Mouse (Mus musculus) small intestine, adult 2 months (tissue): ENCODE results near the gene Ldhd. TPM values are rescaled to one million over a fixed set of nuclear protein-coding genes. Genes with fewer than 3 reads are reported as not detected.

Experiments
- H3K27ac ChIP-seq: fragments of 200-500 bp; 2 replicates; pipeline ENCODE4 v1.5.1; 2012; ENCODE audit warnings: low read depth, low read length, control low read depth, inconsistent platforms; ENCODE audit not compliant: insufficient read depth
- H3K27me3 ChIP-seq: fragments of 200-500 bp; 2 replicates; pipeline ENCODE4 v1.6.1; 2012; ENCODE audit warnings: mild to moderate bottlenecking, moderate library complexity, low read length, inconsistent platforms; ENCODE audit not compliant: control insufficient read depth, insufficient read depth
- H3K36me3 ChIP-seq: fragments of 200-500 bp; 2 replicates; pipeline ENCODE4 v1.6.1; 2012; ENCODE audit warnings: mild to moderate bottlenecking, low read length, control low read depth, inconsistent platforms; ENCODE audit not compliant: control insufficient read depth, insufficient read depth
- H3K4me1 ChIP-seq: fragments of 200-500 bp; 2 replicates; pipeline ENCODE4 v1.6.1; 2012; ENCODE audit warnings: low read length, inconsistent platforms, mixed read lengths; ENCODE audit not compliant: control insufficient read depth, insufficient read depth, insufficient read length
- H3K4me3 ChIP-seq: fragments of 200-500 bp; 2 replicates; pipeline ENCODE4 v1.5.1; 2012; ENCODE audit warnings: low read depth, mild to moderate bottlenecking, control low read depth, inconsistent platforms, low read length, moderate library complexity
- CTCF ChIP-seq: fragments of 200-500 bp; IDR thresholded peaks from 2 replicates; pipeline ENCODE4 v1.5.1; 2012; ENCODE audit warnings: low read depth, mild to moderate bottlenecking, control low read depth, inconsistent platforms, low read length, moderate library complexity, mixed read lengths; ENCODE audit not compliant: insufficient replicate concordance, insufficient read length; ENCODE audit errors: extremely low read depth
- POLR2A ChIP-seq: fragments of 200-500 bp; IDR thresholded peaks from 2 replicates; pipeline ENCODE4 v1.6.1; 2012; ENCODE audit warnings: low read depth, mild to moderate bottlenecking, control low read depth, inconsistent platforms, low read length, moderate library complexity
- WGBS: fragments of 180-500 bp; shearing (Covaris S2); methylation state at CpG from one replicate; pipeline ENCODE4 v1.1.7; 2018; 5-methylcytosine and 5-hydroxymethylcytosine counted together
- polyA plus RNA-seq: library from polyadenylated mRNA; depleted of rRNA; stranded (reverse); fragments of >200 nt; gene quantifications from 2 replicates; pipeline ENCODE4 v1.2.3, GENCODE M21; 2012; rRNA removed

The Ldhd gene
- 2.8 and 8.4 TPM in 2 replicates for polyA plus RNA-seq

DNA sequence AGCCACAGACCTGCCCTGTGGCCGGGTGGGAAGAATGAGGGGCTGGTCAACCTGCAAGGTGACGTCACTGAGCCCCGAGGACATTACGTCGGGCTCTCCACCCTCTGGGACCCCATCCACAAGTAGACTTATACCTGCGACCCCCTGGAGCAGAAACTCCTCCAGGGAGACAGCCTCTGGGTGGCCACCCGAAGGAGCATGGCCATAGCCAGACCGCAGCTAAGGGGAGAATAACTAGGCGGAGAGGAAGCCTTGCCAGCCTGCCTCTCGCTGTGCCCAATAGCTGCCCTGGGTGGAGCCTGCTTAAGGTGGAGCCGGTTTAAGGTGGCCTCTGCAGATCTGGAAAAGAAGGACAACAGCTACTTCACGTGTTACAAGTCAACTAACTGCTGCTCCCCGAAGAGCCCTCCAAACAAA is at the start of gene Ldhd:
Gene Ldhd (minus strand): TSS at position 270 of the 417 bp plus-strand sequence.
- 11% methylated on average over 13 of the region's 13 CpGs for whole genome bisulfite sequencing
- peak within 1 kb of the TSS; percentile 62 for H3K4me3 ChIP-seq
- TF ChIP-seq CTCF (no peak), POLR2A (no peak)
- H3K27me3 ChIP-seq: no peaks in the 10 kb centered on the region
- H3K27ac ChIP-seq: no peak within 1 kb of the TSS
- peaks cover 6% of the 10 kb centered on the region for H3K4me1 ChIP-seq
- H3K36me3 ChIP-seq: no peaks in the 10 kb centered on the region

DNA sequence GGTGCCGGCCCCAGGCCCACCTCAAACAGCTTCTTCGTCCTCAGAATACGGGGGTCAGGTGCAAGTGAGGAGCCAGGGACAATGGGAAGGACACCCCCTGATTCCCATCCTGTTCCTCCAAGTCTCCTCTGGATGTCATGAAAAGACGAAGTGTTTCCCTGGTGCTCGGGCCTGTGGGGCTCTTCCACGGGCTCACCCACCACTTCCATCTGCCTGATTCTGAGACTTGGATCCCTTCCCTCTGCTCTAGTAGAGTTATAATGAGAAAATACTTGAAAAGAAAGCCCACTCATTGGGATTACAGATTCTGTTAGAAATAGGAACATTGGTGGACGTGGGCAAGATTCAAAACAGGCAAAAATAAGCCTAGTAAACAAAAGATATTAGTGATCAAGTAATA is 48.7 kb upstream of the Ldhd start:
- Histone ChIP-seq H3K27me3 (no peaks in the 10 kb centered on the region), H3K36me3 (no peaks in the 10 kb centered on the region), H3K4me3 (no peak overlapping the region), H3K27ac (no peak overlapping the region), H3K4me1 (no peaks in the 10 kb centered on the region)
- WGBS: 93% methylated on average over 7 of the region's 7 CpGs
- TF ChIP-seq CTCF (no peak), POLR2A (no peak)

DNA sequence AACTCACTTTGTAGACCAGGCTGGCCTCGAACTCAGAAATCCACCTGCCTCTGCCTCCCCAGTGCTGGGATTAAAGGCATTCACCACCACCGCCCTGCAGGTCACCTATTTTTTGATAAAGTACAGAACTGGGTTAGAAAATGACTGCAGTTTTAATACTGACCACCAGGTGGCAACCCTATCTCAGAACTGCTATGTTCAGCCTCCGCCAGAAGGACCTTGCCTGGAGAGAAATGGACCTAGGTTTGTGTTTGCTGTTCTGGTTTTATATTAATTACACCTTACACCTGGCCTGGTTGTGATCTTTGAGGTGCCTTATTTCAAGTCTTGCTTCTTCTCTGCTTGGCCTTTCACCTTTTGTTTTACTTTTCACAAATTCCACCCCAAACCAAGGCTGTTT is 47.9 kb upstream of the Ldhd start:
- Histone ChIP-seq H3K4me3 (no peak overlapping the region), H3K27me3 (no peaks in the 10 kb centered on the region), H3K27ac (no peak overlapping the region), H3K4me1 (no peaks in the 10 kb centered on the region), H3K36me3 (no peaks in the 10 kb centered on the region)
- 12% methylated on average over 3 of the region's 3 CpGs for WGBS
- TF ChIP-seq POLR2A (no peak), CTCF (peak; percentile 47; the same call in 1 of the 2 replicates)

DNA sequence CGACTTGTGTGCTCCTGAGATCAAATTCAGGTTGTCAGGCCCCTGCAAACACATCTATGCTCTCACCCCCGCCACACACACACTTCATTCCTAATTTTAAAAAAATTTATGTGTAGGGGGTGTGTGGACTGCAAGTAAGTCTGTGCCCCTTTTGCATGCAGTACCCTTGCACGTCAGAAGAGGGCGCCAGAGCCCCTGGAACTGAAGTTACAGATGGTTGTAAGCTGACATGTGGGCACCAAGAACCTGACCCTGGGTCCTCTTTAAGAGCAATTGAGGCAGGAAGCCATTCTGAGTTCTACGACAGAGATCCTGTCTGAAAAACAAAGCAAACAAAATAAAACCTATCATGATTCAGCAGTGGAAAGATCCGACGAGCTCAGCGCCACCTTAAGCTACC is 46.1 kb upstream of the Ldhd start:
- TF ChIP-seq POLR2A (no peak), CTCF (peak; percentile 54; the same call in 1 of the 2 replicates)
- no peak overlapping the region for H3K4me3 ChIP-seq
- H3K27ac ChIP-seq: no peak overlapping the region
- H3K4me1 ChIP-seq: no peaks in the 10 kb centered on the region
- WGBS: 80% methylated on average over 8 of the region's 8 CpGs
- H3K27me3 ChIP-seq: no peaks in the 10 kb centered on the region
- H3K36me3 ChIP-seq: no peaks in the 10 kb centered on the region

DNA sequence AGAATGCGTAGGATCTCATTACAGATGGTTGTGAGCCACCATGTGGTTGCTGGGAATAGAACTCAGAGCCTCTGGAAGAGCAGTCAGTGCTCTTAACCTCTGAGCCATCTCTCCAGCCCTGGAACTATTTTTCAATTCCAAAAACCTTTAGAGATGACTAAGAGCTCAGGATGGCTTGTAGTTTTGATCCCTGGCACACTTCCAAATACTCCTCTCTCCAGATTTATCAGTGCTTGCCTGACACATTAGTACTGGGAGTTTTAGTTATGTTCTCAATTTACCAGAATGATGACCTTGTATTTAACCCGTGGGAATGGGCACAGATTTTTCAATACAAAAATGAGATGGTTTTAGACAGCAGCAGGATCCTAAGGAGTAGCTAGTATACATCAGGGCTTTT is 36.6 kb upstream of the Ldhd start:
- H3K4me1 ChIP-seq: no peaks in the 10 kb centered on the region
- peaks cover 11% of the 10 kb centered on the region for H3K36me3 ChIP-seq
- no peaks in the 10 kb centered on the region for H3K27me3 ChIP-seq
- TF ChIP-seq CTCF (no peak), POLR2A (no peak)
- 84% methylated on average over 2 of the region's 2 CpGs for WGBS
- H3K27ac ChIP-seq: no peak overlapping the region
- H3K4me3 ChIP-seq: no peak overlapping the region

DNA sequence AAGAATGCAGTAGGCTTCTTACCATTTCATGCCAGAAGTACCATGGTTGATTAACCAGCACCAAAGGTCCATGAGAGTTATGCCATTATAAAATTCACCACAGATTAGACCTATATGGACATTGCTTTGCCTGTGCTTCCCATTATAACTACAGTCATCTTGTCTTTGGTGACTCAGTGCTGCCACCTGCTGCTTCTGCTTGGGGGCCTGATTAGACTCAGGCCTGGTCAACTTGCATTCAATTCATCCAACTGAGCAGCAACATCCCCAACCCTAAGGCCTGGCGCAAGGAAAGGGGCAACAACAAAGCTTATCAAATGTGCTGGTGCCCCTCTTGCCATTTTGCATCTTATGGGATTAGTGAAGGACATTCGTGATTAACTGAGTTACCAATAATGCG is 32.3 kb upstream of the Ldhd start:
- Histone ChIP-seq H3K27ac (no peak overlapping the region), H3K4me1 (peaks cover 8% of the 10 kb centered on the region; the same call in 1 of the 2 replicates), H3K27me3 (no peaks in the 10 kb centered on the region), H3K36me3 (no peaks in the 10 kb centered on the region), H3K4me3 (no peak overlapping the region)
- 92% methylated on average over 3 of the region's 3 CpGs for WGBS
- peak; percentile 74; the same call in 1 of the 2 replicates for TF ChIP-seq CTCF
- no peak for TF ChIP-seq POLR2A

DNA sequence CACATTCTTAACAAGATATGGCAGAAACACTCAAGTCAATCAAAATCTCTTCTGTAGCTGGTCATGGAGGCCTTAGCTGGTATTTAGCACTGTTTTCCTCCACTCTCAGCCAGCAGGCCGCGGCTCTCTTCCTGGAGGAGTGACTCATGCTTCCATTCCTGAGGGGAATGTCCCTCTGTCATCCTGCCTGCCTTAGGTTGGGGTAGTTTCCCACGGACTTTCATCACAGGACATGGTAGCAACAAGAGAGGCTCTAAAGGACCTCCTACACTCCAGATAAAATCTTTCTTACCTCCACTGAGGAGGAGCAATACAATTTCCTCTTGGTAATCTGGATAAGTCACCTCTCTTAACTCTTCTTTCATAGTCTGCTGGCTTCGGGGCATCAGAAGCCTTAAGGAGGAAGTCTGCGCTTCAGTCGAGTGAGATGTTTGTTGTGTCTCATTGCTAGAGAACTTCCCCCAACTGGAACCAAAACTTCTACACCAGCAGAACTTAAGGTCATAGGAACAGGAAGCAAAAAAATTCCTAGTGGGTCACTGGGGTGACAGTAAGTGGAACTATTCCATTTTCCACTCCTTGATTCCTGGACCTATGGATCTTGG is 28.7 kb upstream of the Ldhd start:
- no peak for TF ChIP-seq POLR2A
- TF ChIP-seq CTCF: no peak
- peak overlapping the region; percentile 1; the same call in 1 of the 2 replicates for H3K27ac ChIP-seq
- no peaks in the 10 kb centered on the region for H3K27me3 ChIP-seq
- 28% methylated on average over 6 of the region's 6 CpGs for WGBS
- no peaks in the 10 kb centered on the region for H3K36me3 ChIP-seq
- peaks cover 10% of the 10 kb centered on the region; the same call in 1 of the 2 replicates for H3K4me1 ChIP-seq
- H3K4me3 ChIP-seq: no peak overlapping the region

DNA sequence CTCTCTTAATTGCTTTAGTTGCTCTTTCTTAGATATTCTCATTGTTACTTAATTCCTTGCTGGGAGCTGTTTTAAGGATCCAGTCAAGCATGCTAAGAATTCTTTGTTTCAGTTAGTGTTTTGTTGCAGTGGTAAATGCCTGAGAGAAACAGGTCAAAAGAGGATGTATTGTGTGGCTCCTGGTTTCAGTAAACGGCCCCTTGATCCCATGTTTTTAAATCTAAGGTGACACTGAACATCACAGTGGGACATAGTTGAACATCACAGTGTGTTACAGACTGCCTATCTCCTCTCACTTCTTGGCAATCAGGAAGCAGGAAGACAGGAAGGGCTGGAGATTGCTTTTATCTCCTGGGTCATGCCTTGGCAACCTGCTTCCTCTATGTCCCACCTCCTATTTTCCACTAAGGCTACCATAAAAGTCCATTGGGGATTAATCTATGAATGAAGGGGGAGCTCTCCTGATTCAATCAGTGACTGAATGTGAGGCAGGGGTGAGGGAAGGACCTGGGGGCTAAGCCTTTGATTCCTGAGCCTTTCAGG is 27.2 kb upstream of the Ldhd start:
- Histone ChIP-seq H3K27me3 (no peaks in the 10 kb centered on the region), H3K4me3 (no peak overlapping the region), H3K36me3 (no peaks in the 10 kb centered on the region), H3K27ac (no peak overlapping the region), H3K4me1 (peaks cover 12% of the 10 kb centered on the region; the same call in 1 of the 2 replicates)
- 67% methylated on average over 1 of the region's 1 CpGs for WGBS
- TF ChIP-seq POLR2A: no peak
- no peak for TF ChIP-seq CTCF
